Mouse (Mus musculus): Measurements from ENCODE around the gene Aox2.
"Not testable (repeated sequence)": the region's sequence is repeated elsewhere in the genome, so short reads cannot be mapped to it uniquely, and the experiment has no call there.

Gene Aox2

DNA sequence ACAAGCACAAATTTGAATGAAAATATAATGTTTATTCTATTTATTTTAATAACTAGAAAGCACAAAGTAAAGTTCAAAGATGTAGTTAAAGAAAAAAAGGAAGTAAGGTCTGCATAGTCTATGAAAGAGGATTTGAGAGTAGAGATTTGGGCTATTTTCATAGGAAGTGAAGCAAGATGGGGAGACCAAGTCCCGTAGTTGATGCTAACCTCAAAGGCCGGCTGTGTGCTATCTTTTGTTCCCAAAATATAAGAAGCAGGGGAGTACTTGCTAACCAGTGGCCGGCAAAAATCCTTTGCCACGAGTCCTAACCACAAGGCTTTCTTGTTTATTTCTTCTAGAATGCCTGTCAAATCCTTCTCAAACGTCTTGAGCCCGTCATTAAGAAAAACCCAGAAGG is 70.6 kb downstream of the Aox2 start:
- no peak for DNase-seq (ENCODE audit: low spot score)

DNA sequence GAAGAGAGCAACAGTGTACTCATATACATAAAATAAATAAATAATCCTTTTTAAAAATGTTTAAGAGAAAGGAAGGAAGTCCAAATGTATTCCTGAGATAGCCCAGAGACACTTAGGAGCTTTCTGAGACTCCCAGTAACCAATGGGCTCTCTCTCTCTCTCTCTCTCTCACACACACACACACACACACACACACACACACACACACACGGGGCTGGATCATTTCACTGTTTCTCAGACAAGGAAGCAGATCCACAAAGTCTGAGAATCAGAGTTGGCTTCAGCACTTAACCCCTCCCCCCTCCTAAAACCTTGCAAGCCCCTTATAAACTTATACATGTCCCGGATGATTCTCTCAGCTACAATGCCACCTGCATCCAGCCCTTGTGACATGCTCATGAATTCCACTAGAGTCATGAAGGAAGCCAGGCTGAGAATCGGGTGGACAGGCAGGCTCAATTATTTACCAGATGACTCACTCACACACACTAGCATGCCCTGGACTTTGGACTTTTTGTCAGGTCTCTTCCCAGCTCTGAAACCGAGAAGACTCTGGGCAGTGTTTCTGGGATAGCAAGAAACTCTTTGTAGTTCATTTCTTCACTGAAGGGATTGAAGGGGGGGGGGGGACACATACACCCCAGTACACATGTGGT is 75.2 kb downstream of the Aox2 start:
- no peak for DNase-seq (ENCODE audit: low spot score)

DNA sequence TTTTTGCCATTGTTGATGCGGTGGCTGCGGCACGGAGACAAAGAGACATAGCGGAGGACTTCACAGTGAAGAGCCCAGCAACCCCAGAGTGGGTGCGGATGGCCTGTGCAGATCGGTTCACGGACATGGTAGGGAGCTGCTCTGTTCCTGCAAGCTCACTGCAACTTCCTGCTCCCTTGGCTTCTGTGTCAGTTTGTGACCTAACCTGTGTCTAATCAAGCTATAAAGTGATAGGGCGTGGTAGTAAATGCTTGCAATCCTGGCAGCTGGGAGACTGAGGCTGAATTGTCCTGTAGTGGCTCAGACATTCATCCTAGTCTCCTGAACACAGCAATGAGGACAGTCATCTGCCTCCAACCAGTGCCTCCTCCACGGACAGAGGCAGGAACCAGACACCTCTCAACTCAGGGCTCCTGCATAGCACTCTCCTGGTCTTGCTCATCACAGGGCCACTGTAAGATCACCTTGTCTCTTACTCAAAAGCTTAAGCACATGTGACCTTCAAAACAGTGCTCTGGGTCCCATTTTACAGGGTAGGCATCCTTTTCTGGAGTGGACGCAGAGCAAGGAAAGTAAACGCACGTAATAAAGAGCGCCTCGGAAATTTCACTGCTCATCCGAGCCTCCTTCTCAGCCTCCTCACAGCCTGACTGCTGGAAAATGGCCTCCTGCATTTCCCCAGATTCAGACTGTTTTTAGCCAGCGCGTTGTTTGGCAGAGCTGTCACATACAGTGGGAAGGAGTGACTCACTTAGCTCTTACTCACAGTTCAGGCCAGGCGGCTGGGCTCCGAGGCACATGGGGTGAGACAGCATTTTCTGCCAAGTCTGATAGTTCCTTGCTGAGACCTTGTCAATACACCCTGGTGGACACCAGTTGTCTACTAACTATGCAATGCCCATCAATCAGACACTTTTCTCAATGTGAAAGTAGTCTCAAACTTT is 81.1 kb downstream of the Aox2 start:
- DNase-seq (ENCODE audit: low spot score), result no peak

DNA sequence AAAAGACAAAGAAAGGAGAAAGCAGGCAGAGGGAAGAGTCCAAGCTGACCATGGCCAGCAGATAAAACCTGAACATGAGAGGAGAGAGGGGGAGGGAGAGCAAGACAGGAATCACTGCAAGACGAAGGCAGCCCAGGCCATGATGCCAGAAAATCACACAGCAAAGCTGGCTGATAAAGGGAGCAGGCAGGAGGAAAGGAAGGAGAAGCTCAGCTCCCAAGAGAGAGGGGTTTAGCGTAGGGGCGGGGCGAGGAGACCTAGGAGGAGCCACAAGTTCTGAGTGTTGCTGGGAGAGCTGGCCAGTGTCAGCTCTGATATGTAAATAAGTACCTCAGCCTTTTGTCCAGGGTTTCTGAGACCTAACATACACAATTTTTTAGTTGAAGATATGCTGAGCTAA is 84.2 kb downstream of the Aox2 start:
- DNase-seq (ENCODE audit: low spot score), result no peak

DNA sequence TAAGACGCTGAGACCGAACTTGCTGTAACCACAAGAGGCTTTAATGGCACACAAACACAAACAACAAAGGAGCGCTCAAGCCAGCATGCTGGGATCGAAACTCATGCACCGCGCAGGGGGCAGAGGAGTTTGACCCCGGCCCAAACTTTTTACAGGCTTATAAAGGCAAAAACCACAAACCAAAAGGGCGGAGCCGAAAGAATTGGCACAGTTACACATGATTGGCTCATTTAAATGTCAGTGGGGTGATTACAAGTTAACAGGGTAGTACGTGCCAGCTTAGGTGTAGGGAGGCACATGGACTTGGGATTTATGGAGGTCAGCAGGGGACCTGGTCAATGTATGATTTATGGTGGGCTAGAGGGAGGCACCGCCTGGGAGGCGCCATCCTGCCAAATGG is 86.4 kb downstream of the Aox2 start:
- no peak for DNase-seq (ENCODE audit: low spot score)

DNA sequence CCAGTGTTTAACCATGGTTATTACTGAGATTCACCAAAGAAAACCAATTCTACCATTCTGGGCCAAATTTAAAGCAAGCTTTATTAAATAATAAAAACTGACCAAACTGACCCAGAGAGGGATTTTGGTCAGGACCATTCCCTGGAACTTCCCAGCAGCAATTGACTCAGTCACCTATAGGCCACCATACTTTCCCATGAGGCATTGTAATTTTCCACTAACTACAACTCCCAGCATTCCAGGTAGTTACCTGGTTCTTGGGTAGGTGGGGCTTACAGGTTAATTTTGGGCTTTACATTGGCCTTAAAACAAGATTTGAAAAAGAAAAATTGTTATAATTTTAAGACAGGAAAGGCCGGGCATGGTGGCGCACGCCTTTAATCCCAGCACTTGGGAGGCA is 87.7 kb downstream of the Aox2 start:
- DNase-seq (ENCODE audit: low spot score), result no peak

DNA sequence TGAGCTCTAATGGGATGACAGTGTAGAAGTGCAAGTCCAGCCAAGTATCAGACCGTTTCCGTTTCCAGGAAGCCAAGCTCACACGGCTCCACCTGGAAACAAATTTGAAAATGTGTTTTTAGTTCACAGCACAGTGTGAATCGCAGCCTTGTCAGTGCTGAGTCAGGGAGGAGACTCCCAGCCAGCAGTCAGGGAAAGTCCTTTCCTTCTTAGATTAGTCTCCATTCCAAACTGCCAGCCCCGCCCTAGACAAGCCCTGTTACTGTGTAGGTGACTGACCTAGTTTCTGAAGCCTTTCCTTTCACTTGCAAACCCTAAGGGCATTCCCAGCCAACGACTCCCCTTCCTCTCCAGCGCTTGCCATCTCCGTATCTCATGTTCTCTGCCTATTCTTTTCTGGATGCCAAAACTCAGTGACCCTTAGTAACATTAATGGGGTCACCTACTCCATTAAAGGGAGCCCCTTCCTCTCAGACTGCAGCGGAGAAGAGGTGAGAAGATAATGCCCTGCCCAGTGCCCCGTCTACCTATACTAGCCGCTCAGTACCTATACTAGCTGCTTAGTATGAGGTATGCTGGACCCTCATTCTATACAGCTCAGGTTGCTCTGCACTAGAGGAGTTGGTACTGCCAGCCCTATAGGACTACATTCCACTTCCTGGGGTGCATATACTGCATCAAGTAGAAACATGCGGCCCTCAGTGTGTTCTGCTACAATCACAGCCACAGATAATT is 88.8 kb downstream of the Aox2 start:
- DNase-seq (ENCODE audit: low spot score), result no peak

DNA sequence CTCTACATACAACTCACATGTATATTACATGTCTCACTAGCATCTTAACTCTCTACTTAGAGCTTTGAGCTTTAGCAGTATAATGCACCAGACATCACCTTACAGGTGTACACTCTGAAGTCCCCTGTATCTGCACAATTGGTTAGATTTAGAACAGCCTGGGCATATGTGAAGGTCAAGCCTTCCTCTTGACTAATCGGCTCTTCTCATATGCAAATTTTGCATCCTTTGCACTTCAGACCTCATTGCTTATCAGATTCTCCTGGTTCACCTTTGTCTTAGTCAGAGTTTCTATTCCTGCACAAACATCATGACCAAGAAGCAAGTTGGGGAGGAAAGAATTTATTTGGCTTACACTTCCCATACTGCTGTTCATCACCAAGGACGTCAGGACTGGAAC is 91.6 kb downstream of the Aox2 start:
- no peak for DNase-seq (ENCODE audit: low spot score)

DNA sequence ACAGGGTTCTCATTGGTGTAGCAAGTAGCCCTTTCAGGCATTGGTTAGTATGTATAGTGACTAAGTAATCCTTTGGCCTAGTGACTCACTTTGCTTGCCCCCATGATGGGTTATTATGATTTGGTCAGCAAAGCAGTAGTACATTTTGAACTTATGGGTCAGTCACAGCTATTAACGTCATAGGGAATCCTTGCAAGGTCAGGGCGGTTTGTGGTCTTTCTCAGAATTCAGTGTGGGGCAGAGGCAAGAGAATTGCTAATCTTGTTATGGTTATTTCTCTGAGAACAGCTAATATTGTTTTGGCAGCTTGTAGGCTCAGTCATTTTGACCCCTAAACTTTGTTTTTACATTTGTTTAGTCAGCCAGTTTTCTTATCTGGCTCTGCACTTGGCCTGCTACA is 96.1 kb downstream of the Aox2 start:
- not testable (repeated sequence) for DNase-seq (ENCODE audit: low spot score)

DNA sequence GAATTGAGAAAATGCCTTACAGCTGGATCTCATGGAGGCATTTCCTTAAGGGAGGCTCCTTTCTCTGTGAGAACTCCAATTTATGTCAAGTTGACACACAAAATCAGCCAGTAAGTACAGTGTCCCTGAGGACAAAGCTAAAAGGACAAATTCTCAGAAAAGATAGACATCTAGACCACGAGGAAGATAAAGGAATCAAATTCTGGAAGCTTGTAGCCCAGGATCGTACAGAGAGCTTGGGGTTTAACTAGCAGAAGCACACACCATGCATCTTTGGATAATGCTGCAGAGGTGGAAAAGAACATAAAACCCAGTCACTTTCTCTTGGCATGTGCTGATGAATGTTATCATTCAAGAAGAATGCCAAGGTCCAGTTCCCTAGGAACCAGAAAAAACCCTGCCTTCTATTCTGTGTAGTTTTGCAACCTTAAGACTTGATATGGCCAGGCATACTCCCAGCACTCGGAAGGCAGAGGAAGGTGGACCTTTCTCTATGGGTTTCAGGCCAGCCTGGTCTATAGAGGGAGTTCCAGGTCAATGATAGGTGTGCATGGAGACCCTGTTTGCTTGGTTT is 97.5 kb downstream of the Aox2 start:
- no peak for DNase-seq (ENCODE audit: low spot score)

DNA sequence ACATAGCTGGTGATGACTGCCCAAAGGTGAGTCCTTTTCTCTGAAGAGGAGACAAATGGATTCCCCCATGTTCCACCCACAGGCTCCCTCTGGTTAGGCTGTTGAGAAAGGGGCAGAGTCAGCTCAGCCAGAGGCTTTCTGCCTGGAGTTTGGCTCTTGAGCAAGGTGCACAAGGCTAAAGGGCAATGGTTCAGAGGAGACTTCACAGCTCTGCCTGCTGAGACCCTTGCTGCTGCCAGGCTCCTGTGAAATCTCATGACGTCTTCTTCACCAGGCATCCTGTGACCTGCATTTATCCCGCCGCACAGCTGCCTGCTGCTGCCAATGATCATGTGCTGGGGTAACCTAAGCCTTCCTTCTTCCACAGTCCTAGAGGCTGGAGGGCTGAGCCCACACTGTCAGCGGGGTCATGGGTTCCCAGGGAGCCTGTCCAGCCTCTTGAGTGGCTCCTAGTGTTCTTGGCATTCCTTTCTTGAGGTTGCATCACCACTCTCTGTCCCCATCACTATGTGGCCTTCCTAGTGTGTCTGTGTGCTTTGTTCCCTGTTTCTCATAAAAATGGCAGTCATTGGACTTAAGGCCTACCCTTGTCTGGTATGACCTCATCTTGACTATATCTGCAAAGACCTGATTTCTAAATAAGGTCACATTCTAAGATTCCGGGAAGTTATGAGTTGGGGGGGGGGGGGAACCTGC is 104.6 kb downstream of the Aox2 start:
- DNase-seq (ENCODE audit: low spot score), result no peak

DNA sequence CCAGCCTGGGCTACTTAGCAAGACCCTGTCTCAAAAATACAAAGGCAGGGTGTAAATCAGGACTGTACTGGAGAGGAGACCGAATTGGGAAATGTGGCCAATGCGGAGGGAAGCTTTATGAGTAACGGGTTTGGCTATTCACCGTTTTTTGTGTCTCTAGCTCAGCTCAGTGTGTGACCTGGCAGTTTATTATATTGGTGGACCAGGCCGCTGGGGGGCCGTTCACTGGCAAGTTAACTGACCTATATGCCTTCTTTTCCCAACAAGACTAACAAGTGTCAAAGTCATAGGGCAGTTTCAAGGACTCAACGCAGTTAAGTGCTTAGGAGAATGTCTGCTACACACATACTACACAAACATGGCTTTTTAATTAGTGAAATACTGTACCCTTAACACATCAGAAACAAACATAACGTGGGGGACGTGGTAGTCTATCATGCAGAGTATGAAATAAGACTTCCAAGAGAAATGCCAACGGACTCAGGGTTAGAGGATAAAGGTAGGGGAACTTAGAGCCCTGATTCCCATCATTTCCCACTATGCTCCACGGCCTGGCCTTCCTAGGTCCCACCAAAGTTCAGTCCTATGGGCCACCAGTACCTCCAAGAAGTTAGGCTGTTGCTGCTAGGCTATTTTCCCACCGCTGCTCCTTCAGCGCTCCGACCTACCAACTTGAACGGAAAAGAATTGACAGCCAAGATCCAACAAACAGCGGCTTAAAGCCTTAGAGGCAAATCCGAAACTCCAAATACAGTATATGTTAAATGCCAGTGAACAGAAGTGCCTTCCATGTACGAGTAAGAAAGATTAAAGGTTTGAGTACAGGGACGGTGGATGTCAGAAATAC is 113.5 kb downstream of the Aox2 start:
- no peak for DNase-seq (ENCODE audit: low spot score)

DNA sequence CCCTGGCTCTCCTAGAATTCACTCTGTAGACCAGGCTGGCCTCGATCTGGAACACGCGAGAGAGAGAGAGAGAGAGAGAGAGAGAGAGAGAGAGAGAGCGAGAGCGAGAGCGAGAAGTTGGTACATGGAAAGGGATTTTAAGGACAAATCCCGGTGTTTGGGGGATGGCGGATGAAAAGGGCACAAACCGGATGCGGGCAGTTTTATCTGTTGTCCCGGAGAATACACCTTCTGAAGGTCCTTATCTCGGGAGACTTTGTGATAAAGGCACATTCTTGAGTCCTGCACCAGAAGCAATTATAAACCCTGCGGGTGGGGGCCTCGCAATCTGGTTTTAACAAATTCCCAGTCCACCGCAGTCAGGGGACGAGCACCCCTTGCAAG is 114.1 kb downstream of the Aox2 start:
- no peak for DNase-seq (ENCODE audit: low spot score)

DNA sequence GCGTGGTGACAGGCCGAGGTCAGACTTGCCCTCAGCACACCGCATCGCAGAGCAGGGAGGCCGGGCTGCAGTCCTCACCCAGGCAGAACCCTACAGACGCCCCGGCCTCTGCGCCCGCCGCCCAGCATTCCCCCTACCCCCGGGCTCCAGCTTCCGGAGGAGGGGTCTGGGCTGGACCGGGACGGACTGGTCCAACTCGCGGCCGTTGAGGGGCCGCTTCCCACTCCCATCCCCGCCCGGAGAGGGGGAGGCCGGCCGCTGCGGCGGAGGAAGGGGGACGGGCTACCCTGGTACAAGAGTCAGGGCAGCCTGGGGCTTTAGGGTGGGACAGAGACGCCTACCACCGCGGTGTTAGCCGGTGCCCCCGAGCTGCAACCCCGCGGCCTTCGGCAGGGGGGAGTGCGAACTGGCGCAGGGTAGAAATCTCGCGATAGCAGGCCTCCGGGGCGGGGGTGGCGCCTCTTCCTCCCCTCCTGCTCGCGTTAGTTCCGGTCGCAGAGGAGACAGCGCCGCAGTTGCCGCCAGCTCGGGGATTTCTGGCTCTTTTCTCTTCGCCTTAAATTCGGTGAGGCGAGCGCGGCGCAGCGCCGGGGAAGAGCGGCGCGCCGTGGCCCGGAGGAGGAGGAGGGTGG is 114.6 kb downstream of the Aox2 start, which contains the start of gene Bzw1:
Gene Bzw1, plus strand, starts transcription at position 247 of the 632 bp plus-strand sequence.
- peak; percentile 80 for DNase-seq (ENCODE audit: low spot score)

DNA sequence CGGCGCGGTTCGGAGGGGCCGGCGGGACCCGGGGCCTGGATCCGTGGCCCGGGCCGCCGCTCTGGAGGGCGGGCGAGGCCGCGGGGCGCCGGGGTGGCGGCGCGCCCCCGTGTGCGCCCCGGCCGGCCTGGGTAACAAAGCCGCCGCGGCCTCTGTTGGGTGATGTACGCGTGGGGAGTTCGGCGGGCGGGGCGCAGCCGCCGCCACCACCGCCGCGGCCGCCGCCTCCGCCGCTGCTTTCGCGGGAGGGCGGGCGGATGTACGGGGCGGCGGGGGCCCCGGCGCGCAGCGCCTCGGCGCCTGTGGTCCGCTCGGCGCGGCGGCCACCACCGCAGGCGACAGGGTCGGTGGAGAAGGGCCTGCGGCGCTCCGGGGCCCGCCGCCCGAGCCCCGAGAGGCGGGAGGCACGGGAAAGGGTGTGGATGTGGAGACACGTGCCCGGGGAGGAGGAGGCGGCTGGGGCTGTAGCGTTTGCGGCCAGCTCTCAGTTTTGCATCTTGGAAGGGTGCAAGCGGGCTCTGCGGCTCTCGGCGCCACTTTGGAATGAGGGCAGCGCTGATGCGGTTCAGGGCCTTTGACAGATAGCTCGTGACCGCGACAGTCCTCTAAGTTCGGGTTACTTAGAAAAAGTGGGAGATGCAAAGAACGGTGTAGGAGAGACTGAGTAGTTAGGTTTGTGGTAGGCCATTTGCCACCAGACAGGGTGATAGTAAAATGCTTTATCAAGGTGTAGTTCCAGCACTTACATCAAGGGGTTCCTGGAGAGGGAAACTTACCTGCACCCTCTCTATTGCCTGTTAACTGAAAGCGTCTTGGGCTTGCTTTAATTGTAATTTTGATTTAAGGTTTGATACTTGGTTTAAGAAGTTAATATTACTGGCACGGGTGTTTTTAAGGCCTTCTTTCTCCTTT is 115.4 kb downstream of the Aox2 start:
- DNase-seq (ENCODE audit: low spot score), result peak; percentile 17

DNA sequence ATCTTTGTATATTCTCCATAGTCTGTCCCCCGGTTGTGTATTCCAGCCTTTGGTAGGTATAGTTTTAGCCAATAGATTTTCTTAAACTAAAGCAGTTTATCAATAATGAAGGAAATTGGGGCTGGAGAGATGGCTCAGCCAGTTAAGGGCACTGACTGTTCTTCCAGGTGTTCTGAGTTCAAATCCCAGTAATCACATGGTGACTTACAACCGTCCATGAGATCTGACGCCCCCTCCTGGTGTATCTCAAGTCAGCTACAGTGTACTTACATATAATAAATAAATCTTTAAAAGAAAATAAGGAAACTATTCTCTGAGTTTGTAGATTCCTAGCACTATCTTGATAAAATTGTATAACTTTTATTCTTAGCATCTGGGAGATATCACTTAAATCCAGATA is 117.2 kb downstream of the Aox2 start:
- no peak for DNase-seq (ENCODE audit: low spot score)

DNA sequence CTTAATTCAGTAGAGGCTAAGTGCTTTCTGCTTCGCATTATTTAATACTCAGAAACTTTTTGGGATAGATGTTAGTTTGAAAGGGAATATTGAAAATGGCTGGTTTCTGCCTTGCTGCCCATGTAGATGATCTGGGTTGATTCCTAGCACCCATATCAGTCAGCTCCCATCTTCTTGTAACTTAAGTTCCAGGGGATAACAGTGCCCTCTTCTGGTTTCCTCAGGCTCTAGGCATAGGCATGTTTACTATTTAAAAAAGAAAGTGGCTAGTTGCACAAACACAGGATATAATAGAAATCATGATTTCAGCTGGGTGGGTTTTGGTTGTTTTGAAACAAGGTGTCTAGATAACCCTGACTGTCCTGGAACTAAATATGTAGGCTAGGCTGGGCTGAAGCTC is 118.1 kb downstream of the Aox2 start:
- no peak for DNase-seq (ENCODE audit: low spot score)

DNA sequence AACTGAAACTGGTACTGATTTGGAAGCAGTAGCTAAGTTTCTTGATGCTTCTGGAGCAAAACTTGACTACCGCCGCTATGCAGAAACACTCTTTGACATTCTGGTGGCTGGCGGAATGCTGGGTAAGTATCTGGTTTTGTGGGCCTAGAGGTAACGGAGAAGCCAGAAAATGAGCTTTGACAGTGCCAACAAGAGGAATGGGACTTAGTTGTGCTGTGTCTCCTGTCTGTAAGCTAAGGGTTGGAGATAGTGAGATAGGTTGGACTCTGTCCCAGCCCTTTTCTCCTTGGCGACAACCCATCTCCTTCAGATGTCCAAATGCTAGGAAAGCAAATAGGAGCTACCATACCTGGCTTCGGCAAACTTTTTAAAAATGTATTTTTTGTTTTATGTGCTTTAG is 119.6 kb downstream of the Aox2 start:
- no peak for DNase-seq (ENCODE audit: low spot score)

DNA sequence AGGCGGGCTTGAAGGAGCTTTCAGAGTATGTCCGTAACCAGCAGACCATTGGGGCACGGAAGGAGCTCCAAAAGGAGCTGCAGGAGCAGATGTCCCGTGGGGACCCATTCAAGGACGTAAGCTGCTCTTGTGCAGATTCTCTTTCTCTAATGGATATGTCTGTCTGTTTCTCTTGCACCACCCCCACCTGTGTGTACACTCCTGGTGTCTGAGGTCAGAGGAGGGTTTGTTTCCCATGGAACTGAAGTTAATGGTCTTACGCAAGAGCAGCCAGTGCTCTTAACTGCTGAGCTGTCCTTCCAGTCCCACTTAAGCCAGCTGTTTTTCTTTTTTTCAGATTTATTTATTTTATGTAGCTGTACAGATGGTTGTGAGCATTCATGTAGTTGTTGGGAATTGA is 123.3 kb downstream of the Aox2 start:
- no peak for DNase-seq (ENCODE audit: low spot score)
